Mouse (Mus musculus) testis, adult 2 months (tissue): ENCODE data around the gene Gm21987. TPM values are rescaled to one million over a fixed set of nuclear protein-coding genes. Genes with fewer than 3 reads are reported as not detected.

Experiments used
- H3K27ac ChIP-seq: fragments of 200-500 bp; 2 replicates; pipeline ENCODE4 v1.5.1; 2012; ENCODE audit warnings: low read depth, low read length; ENCODE audit not compliant: control insufficient read depth, insufficient read depth
- H3K27me3 ChIP-seq: fragments of 200-500 bp; 2 replicates; pipeline ENCODE4 v1.6.1; 2012; ENCODE audit warnings: mild to moderate bottlenecking, low read length, moderate library complexity; ENCODE audit not compliant: control insufficient read depth, insufficient read depth
- H3K36me3 ChIP-seq: fragments of 200-500 bp; 2 replicates; pipeline ENCODE4 v1.6.1; 2012; ENCODE audit warnings: mild to moderate bottlenecking, low read length; ENCODE audit not compliant: control insufficient read depth, insufficient read depth
- H3K4me1 ChIP-seq: fragments of 200-500 bp; 2 replicates; pipeline ENCODE4 v1.6.1; 2012; ENCODE audit warnings: low read length; ENCODE audit not compliant: control insufficient read depth, insufficient read depth
- H3K4me3 ChIP-seq: fragments of 200-500 bp; 2 replicates; pipeline ENCODE4 v1.5.1; 2012; ENCODE audit warnings: low read depth, mild to moderate bottlenecking, low read length, moderate library complexity, mixed read lengths; ENCODE audit not compliant: control insufficient read depth
- CTCF ChIP-seq: fragments of 200-500 bp; IDR thresholded peaks from 2 replicates; pipeline ENCODE4 v1.5.1; 2012; ENCODE audit warnings: low read depth, mild to moderate bottlenecking, inconsistent platforms, low read length, moderate library complexity; ENCODE audit not compliant: control insufficient read depth, insufficient read depth, insufficient replicate concordance
- POLR2A ChIP-seq: fragments of 200-500 bp; IDR thresholded peaks from 2 replicates; pipeline ENCODE4 v1.6.1; 2012; ENCODE audit warnings: low read depth, mild to moderate bottlenecking, inconsistent platforms, low read length, moderate library complexity; ENCODE audit not compliant: control insufficient read depth
- polyA plus RNA-seq: library from polyadenylated mRNA; depleted of rRNA; stranded (reverse); fragments of >200 nt; gene quantifications from 2 replicates; pipeline ENCODE4 v1.2.3, GENCODE M21; 2012

Gm21987 gene
- polyA plus RNA-seq, 1 experiment: not detected

- Histone ChIP-seq H3K4me1 (peaks cover 7% of the 10 kb centered on the region), H3K36me3 (no peaks in the 10 kb centered on the region), H3K27ac (peak within 1 kb of the TSS; percentile 73; the same call in 1 of the 2 replicates), H3K27me3 (no peaks in the 10 kb centered on the region), H3K4me3 (peak within 1 kb of the TSS; percentile 96)
- TF ChIP-seq CTCF (no peak), POLR2A (peak; percentile 68; the same call in 1 of the 2 replicates)
Measured at GRCm38 (mm10) chr16:38341396-38342324, 5.2 kb upstream of the Gm21987 start, which contains the start of gene Maats1. Gene Maats1, minus strand, starts transcription at chr16:38342143.

- H3K27ac ChIP-seq: no peak overlapping the region
- TF ChIP-seq CTCF (no peak), POLR2A (no peak)
- H3K27me3 ChIP-seq: no peaks in the 10 kb centered on the region
- H3K4me3 ChIP-seq: no peak overlapping the region
- no peaks in the 10 kb centered on the region; the same call in 1 of the 2 replicates for H3K36me3 ChIP-seq
- peaks cover 10% of the 10 kb centered on the region for H3K4me1 ChIP-seq
Measured at GRCm38 (mm10) chr16:38344941-38345725, 1.7 kb upstream of the Gm21987 start.

GRCm38 (mm10) chr16:38347588-38347987 lies 748 bp downstream of the Gm21987 start:
- no peaks in the 10 kb centered on the region for H3K27me3 ChIP-seq
- no peak overlapping the region for H3K4me3 ChIP-seq
- no peaks in the 10 kb centered on the region; the same call in 1 of the 2 replicates for H3K36me3 ChIP-seq
- H3K4me1 ChIP-seq: peaks cover 3% of the 10 kb centered on the region; the same call in 1 of the 2 replicates
- TF ChIP-seq CTCF (no peak), POLR2A (no peak)
- H3K27ac ChIP-seq: no peak overlapping the region

- Histone ChIP-seq H3K27me3 (no peaks in the 10 kb centered on the region), H3K36me3 (no peaks in the 10 kb centered on the region; the same call in 1 of the 2 replicates), H3K4me3 (no peak overlapping the region), H3K27ac (no peak overlapping the region), H3K4me1 (peaks cover 3% of the 10 kb centered on the region; the same call in 1 of the 2 replicates)
- TF ChIP-seq CTCF (no peak), POLR2A (no peak)
Measured at GRCm38 (mm10) chr16:38348217-38348761, 1.4 kb downstream of the Gm21987 start.

GRCm38 (mm10) chr16:38349881-38350280 lies 3.0 kb downstream of the Gm21987 start:
- Histone ChIP-seq H3K4me3 (no peak overlapping the region), H3K4me1 (peaks cover 3% of the 10 kb centered on the region; the same call in 1 of the 2 replicates), H3K27ac (no peak overlapping the region), H3K36me3 (no peaks in the 10 kb centered on the region; the same call in 1 of the 2 replicates), H3K27me3 (no peaks in the 10 kb centered on the region)
- no peak for TF ChIP-seq CTCF
- TF ChIP-seq POLR2A: no peak

- TF ChIP-seq CTCF (no peak), POLR2A (no peak)
- Histone ChIP-seq H3K27me3 (no peaks in the 10 kb centered on the region), H3K4me3 (no peak overlapping the region), H3K36me3 (no peaks in the 10 kb centered on the region; the same call in 1 of the 2 replicates), H3K27ac (no peak overlapping the region), H3K4me1 (peaks cover 3% of the 10 kb centered on the region; the same call in 1 of the 2 replicates)
Measured at GRCm38 (mm10) chr16:38350361-38350855, 3.6 kb downstream of the Gm21987 start.

- Histone ChIP-seq H3K4me1 (peaks cover 3% of the 10 kb centered on the region; the same call in 1 of the 2 replicates), H3K36me3 (no peaks in the 10 kb centered on the region; the same call in 1 of the 2 replicates), H3K27me3 (no peaks in the 10 kb centered on the region), H3K4me3 (no peak overlapping the region), H3K27ac (no peak overlapping the region)
- no peak for TF ChIP-seq POLR2A
Measured at GRCm38 (mm10) chr16:38350939-38351338, 4.1 kb downstream of the Gm21987 start.
